Mouse (Mus musculus) thymus, adult 2 months (tissue): Measurements from ENCODE around the gene Igfbp2.

ENCODE experiments used
- CTCF ChIP-seq: fragments of 200-500 bp; IDR thresholded peaks from 2 replicates; pipeline ENCODE4 v1.5.1; 2012; ENCODE audit warnings: mild to moderate bottlenecking, control low read depth, low read length, moderate library complexity, borderline replicate concordance; ENCODE audit not compliant: control insufficient read depth, poor library complexity, insufficient read depth; ENCODE audit errors: extremely low read depth
- POLR2A ChIP-seq: fragments of 200-500 bp; IDR thresholded peaks from 2 replicates; pipeline ENCODE4 v1.6.1; 2012; ENCODE audit warnings: mild to moderate bottlenecking, low read length, control low read depth, moderate library complexity; ENCODE audit not compliant: control insufficient read depth, poor library complexity, insufficient read depth; ENCODE audit errors: extremely low read depth

GRCm38 (mm10) chr1:72844675-72845074, 20.4 kb downstream of the Igfbp2 start:
- TF ChIP-seq CTCF: no peak
- TF ChIP-seq POLR2A: no peak
